Mouse (Mus musculus) kidney, adult 2 months (tissue): ENCODE data around the gene Tnfsf8.

Experiments
- CTCF ChIP-seq: fragments of 200-500 bp; conservative IDR thresholded peaks from 2 replicates; pipeline ENCODE4 v1.5.1; 2011; ENCODE audit warnings: low read depth, mild to moderate bottlenecking, control low read depth, low read length, moderate library complexity, mixed read lengths; ENCODE audit not compliant: insufficient read depth, insufficient read length
- POLR2A ChIP-seq: fragments of 200-500 bp; IDR thresholded peaks from one replicate; pipeline ENCODE4 v1.6.1; 2011; ENCODE audit warnings: low read depth, low read length, control low read depth

- TF ChIP-seq CTCF = no peak
- TF ChIP-seq POLR2A = no peak
Measured at GRCm38 (mm10) chr4:63862092-63862697, 1.0 kb upstream of the Tnfsf8 start.
